Mouse (Mus musculus): ENCODE measurements around the gene Twistnb. TPM values are rescaled to one million over a fixed set of nuclear protein-coding genes. Genes with fewer than 3 reads are reported as not detected.

The Twistnb gene
- polyA plus RNA-seq (2017; shearing (Covaris generic)): 10 to 100 TPM; 61.9 to 96.7 TPM

DNA sequence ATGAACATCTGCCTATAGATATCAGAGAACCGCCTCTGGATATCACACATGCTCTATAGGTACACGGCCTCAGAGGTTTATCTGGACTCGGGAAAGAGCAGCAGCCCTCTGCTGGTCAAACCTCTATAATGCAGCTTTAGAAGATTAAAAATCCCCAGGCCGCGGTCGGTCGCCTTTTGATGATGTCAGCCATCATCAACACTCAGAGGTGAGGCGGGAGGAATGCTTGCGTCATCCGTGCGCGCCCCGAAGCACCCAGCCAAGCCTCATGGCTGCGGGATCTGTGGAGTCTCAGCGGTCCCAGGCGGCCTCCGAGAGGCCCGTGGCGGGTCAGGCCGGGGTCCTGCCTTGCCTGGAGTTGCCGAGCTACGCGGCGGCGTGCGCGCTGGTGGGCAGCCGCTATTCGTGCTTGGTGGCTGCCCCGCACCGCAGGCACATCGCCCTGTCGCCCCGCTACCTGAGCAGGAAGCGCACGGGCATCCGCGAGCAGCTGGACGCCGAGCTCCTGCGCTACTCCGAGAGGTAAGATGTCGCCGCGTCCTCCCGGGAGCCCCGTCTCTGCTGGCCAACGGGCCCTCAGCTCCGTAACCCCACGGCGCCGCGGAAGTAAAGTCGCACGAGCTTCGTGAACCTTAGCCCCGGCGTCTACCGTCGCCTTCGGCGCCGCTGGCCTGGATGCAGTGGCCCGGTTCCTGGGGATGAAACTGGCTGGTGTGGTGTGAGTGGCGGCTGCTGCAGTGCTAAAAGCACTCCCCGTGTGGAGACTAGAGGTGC lies at the start of gene Twistnb:
Gene Twistnb, plus strand, starts transcription at position 249 of the 774 bp plus-strand sequence.

GRCm38 (mm10) chr12:33394804-33395623 lies 34.4 kb upstream of the Twistnb start, which contains the start of gene Efcab10:
Gene Efcab10, plus strand, starts transcription at chr12:33394854.

Other genes starting within 250 kb of the Twistnb start
- gene Efcab10, start 34.8 kb upstream of the Twistnb start, polyA plus RNA-seq (2017; shearing (Covaris generic)): not detected

All from activated CD4-positive, CD25-positive, alpha-beta regulatory T cell (primary cell).